Mouse (Mus musculus): ENCODE measurements around the gene Slc25a53. TPM values are rescaled to one million over a fixed set of nuclear protein-coding genes. Genes with fewer than 3 reads are reported as not detected.

The Slc25a53 gene
- polyA plus RNA-seq (2015; fragmentation: Nextera tagmentation; extraction: Ambion mirVana): 9.9 TPM in 2 replicates

GRCm38 (mm10) chrX:137038000-137038483 is at the start of gene Slc25a53:
Gene Slc25a53, minus strand, starts transcription at chrX:137038302.

DNA sequence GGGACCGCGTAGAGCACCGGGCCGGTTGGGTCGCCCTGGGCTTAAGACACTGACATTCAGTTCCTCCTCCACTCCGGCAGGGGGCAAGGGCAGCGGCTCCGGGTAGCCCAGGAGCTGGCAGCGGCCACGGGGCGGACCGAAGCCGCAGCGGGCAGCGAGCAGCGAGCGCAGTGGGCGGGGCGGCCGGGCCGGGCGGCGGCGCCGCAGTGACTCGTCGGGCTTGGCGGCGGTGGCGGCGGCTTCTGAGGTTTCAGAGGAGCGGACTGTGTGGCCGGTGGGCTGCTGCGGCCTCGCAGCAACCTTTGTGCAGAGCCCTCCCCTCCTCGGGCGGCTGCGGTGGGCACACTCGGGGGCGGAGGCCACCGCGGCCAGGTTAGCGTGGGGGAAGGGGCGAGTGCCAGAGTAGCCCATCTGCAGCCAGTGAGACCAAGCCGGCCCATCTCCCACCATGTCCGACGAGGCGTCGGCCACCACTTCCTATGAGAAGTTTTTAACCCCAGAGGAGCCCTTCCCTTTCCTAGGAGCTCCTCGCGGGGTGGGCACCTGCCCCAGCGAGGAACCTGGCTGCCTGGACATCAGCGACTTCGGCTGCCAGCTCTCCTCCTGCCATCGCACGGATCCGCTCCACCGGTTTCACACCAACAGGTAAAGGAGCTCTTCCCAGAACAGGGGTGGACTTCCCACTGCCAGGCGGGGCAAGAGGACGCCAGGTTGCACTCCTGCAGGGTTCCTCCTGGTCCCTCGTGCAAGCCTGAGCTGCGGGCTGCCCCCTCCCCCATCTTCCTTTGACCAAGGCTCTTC is 11.5 kb upstream of the Slc25a53 start, which contains the start of gene Fam199x:
Fam199x (plus strand) TSS at position 170 of the 801 bp plus-strand sequence.

GRCm38 (mm10) chrX:136992978-136993547 is 45.0 kb downstream of the Slc25a53 start, which contains the start of gene Zcchc18:
Gene Zcchc18, plus strand, starts transcription at chrX:136993155.

GRCm38 (mm10) chrX:136976424-136977084 is 61.5 kb downstream of the Slc25a53 start, which contains the start of the genes Tmsb15l and Tmsb15b1:
Gene Tmsb15l, minus strand, starts transcription at chrX:136976869.
Gene Tmsb15b1, minus strand, starts transcription at chrX:136976874.

DNA sequence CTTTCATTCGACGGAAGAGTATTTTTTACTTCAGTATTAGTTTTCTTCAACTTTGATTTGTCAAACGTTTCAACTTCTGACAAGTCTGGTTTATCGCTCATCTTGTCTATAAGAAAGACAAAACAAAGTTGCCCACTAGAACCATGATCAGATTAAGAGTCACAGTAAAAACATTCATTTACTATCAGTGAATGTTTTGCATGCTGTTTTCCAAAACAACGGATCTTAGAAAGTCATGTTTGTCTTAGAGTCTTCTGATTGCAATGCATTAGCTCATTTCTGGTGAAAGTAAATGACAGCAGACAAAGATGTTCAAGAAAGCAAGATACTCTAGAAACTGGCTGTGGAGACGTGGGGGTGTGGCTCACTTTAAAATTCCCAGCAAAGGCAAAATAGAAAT is 62.7 kb downstream of the Slc25a53 start, which contains the start of gene Tmsb15b2:
Tmsb15b2 (minus strand) TSS at position 101 of the 400 bp plus-strand sequence.

Other genes with a start within 250 kb of the Slc25a53 start
- 27.1 and 43.3 TPM in 2 replicates for gene Plp1, start 215.6 kb downstream of the Slc25a53 start, polyA plus RNA-seq (2015; fragmentation: Nextera tagmentation; extraction: Ambion mirVana)
- gene Rab9b, start 169.5 kb downstream of the Slc25a53 start, polyA plus RNA-seq (2015; fragmentation: Nextera tagmentation; extraction: Ambion mirVana): 0.86 and 2.1 TPM in 2 replicates
- gene H2bfm, start 111.0 kb downstream of the Slc25a53 start, polyA plus RNA-seq (2015; fragmentation: Nextera tagmentation; extraction: Ambion mirVana): not detected in 2 replicates
- gene Tmsb15b2, start 62.8 kb downstream of the Slc25a53 start, polyA plus RNA-seq (2015; fragmentation: Nextera tagmentation; extraction: Ambion mirVana): 124 and 252 TPM in 2 replicates
- gene Tmsb15l, start 61.4 kb downstream of the Slc25a53 start, polyA plus RNA-seq (2015; fragmentation: Nextera tagmentation; extraction: Ambion mirVana): 10.2 and 18.5 TPM in 2 replicates
- 63.9 and 125 TPM in 2 replicates for gene Tmsb15b1, start 61.4 kb downstream of the Slc25a53 start, polyA plus RNA-seq (2015; fragmentation: Nextera tagmentation; extraction: Ambion mirVana)
- 34.3 and 61.9 TPM in 2 replicates for gene Zcchc18, start 45.1 kb downstream of the Slc25a53 start, polyA plus RNA-seq (2015; fragmentation: Nextera tagmentation; extraction: Ambion mirVana)
- gene Fam199x, start 11.3 kb upstream of the Slc25a53 start, polyA plus RNA-seq (2015; fragmentation: Nextera tagmentation; extraction: Ambion mirVana): 2.4 and 2.5 TPM in 2 replicates
- not detected in 2 replicates for gene Esx1, start 83.8 kb upstream of the Slc25a53 start, polyA plus RNA-seq (2015; fragmentation: Nextera tagmentation; extraction: Ambion mirVana)